Mouse (Mus musculus): ENCODE data around the gene Scpep1. TPM values are rescaled to one million over a fixed set of nuclear protein-coding genes. Genes with fewer than 3 reads are reported as not detected.

Gene Scpep1
- polyA plus RNA-seq, 1 experiment from 2014 or later = 33.7 TPM

GRCm38 (mm10) chr11:88952117-88952516, 3.1 kb downstream of the Scpep1 start:
- Histone ChIP-seq H3K4me3 (replicated peaks; ENCODE audit: low read length) (no peak overlapping the region), H3K36me3 (ENCODE audit: control insufficient read depth, insufficient read depth) (no peaks in the 10 kb centered on the region; the same call in 1 of the 2 replicates), H3K27me3 (replicated peaks; ENCODE audit: control insufficient read depth, insufficient read depth, low read length) (no peaks in the 10 kb centered on the region), H3K27ac (ENCODE audit: low read length) (no peak overlapping the region), H3K4me2 (ENCODE audit: low read length) (no peak overlapping the region), H3K9ac (replicated peaks; ENCODE audit: low read depth, low read length) (no peak overlapping the region), H3K9me3 (ENCODE audit: control insufficient read depth, low read length) (no peaks in the 10 kb centered on the region), H3K4me1 (replicated peaks; ENCODE audit: control insufficient read depth, insufficient read depth, low read length) (no peaks in the 10 kb centered on the region)
- WGBS = 98% methylated on average over 5 of the region's 5 CpGs
- ATAC-seq = no peak

GRCm38 (mm10) chr11:88951576-88951975, 3.7 kb downstream of the Scpep1 start:
- Histone ChIP-seq H3K4me1 (replicated peaks; ENCODE audit: control insufficient read depth, insufficient read depth, low read length) (no peaks in the 10 kb centered on the region), H3K4me3 (replicated peaks; ENCODE audit: low read length) (no peak overlapping the region), H3K9ac (replicated peaks; ENCODE audit: low read depth, low read length) (no peak overlapping the region), H3K9me3 (ENCODE audit: control insufficient read depth, low read length) (no peaks in the 10 kb centered on the region), H3K27me3 (replicated peaks; ENCODE audit: control insufficient read depth, insufficient read depth, low read length) (no peaks in the 10 kb centered on the region), H3K27ac (ENCODE audit: low read length) (no peak overlapping the region), H3K4me2 (ENCODE audit: low read length) (no peak overlapping the region), H3K36me3 (ENCODE audit: control insufficient read depth, insufficient read depth) (peaks cover 3% of the 10 kb centered on the region; the same call in 1 of the 2 replicates)
- 97% methylated on average over 2 of the region's 2 CpGs for WGBS
- ATAC-seq = no peak

GRCm38 (mm10) chr11:88950640-88951250, 4.5 kb downstream of the Scpep1 start:
- no peak overlapping the region for H3K9ac ChIP-seq (replicated peaks; ENCODE audit: low read depth, low read length)
- no peak for ATAC-seq
- H3K27me3 ChIP-seq (replicated peaks; ENCODE audit: control insufficient read depth, insufficient read depth, low read length) = no peaks in the 10 kb centered on the region
- H3K36me3 ChIP-seq (ENCODE audit: control insufficient read depth, insufficient read depth) = peaks cover 3% of the 10 kb centered on the region; the same call in 1 of the 2 replicates
- 93% methylated on average over 13 of the region's 13 CpGs for WGBS
- H3K4me1 ChIP-seq (replicated peaks; ENCODE audit: control insufficient read depth, insufficient read depth, low read length) = no peaks in the 10 kb centered on the region
- H3K4me3 ChIP-seq (replicated peaks; ENCODE audit: low read length) = no peak overlapping the region
- no peak overlapping the region for H3K27ac ChIP-seq (ENCODE audit: low read length)
- no peaks in the 10 kb centered on the region for H3K9me3 ChIP-seq (ENCODE audit: control insufficient read depth, low read length)
- no peak overlapping the region for H3K4me2 ChIP-seq (ENCODE audit: low read length)

GRCm38 (mm10) chr11:88949802-88950639, 5.2 kb downstream of the Scpep1 start:
- 95% methylated on average over 8 of the region's 8 CpGs for WGBS

GRCm38 (mm10) chr11:88948896-88949295, 6.4 kb downstream of the Scpep1 start:
- Histone ChIP-seq H3K9me3 (ENCODE audit: control insufficient read depth, low read length) (no peaks in the 10 kb centered on the region), H3K4me3 (replicated peaks; ENCODE audit: low read length) (no peak overlapping the region), H3K4me2 (ENCODE audit: low read length) (no peak overlapping the region), H3K27ac (ENCODE audit: low read length) (no peak overlapping the region), H3K36me3 (ENCODE audit: control insufficient read depth, insufficient read depth) (peaks cover 9% of the 10 kb centered on the region; the same call in 1 of the 2 replicates), H3K4me1 (replicated peaks; ENCODE audit: control insufficient read depth, insufficient read depth, low read length) (no peaks in the 10 kb centered on the region), H3K9ac (replicated peaks; ENCODE audit: low read depth, low read length) (no peak overlapping the region), H3K27me3 (replicated peaks; ENCODE audit: control insufficient read depth, insufficient read depth, low read length) (no peaks in the 10 kb centered on the region)
- ATAC-seq = no peak
- WGBS = 80% methylated on average over 8 of the region's 8 CpGs

More at GRCm38 (mm10) chr11:88949802-88950639, 5.2 kb downstream of the Scpep1 start:
- Histone ChIP-seq H3K4me1 (replicated peaks; ENCODE audit: control insufficient read depth, insufficient read depth, low read length) (no peaks in the 10 kb centered on the region), H3K9ac (replicated peaks; ENCODE audit: low read depth, low read length) (no peak overlapping the region), H3K9me3 (ENCODE audit: control insufficient read depth, low read length) (no peaks in the 10 kb centered on the region), H3K27me3 (replicated peaks; ENCODE audit: control insufficient read depth, insufficient read depth, low read length) (no peaks in the 10 kb centered on the region), H3K36me3 (ENCODE audit: control insufficient read depth, insufficient read depth) (peaks cover 6% of the 10 kb centered on the region; the same call in 1 of the 2 replicates), H3K4me2 (ENCODE audit: low read length) (no peak overlapping the region), H3K4me3 (replicated peaks; ENCODE audit: low read length) (no peak overlapping the region), H3K27ac (ENCODE audit: low read length) (no peak overlapping the region)
- no peak for ATAC-seq

- Histone ChIP-seq H3K27ac (ENCODE audit: low read length) (no peak overlapping the region), H3K9ac (replicated peaks; ENCODE audit: low read depth, low read length) (no peak overlapping the region), H3K4me2 (ENCODE audit: low read length) (no peak overlapping the region), H3K9me3 (ENCODE audit: control insufficient read depth, low read length) (no peaks in the 10 kb centered on the region), H3K27me3 (replicated peaks; ENCODE audit: control insufficient read depth, insufficient read depth, low read length) (no peaks in the 10 kb centered on the region), H3K36me3 (ENCODE audit: control insufficient read depth, insufficient read depth) (peaks cover 9% of the 10 kb centered on the region; the same call in 1 of the 2 replicates), H3K4me3 (replicated peaks; ENCODE audit: low read length) (no peak overlapping the region), H3K4me1 (replicated peaks; ENCODE audit: control insufficient read depth, insufficient read depth, low read length) (no peaks in the 10 kb centered on the region)
- whole genome bisulfite sequencing = 79% methylated on average over 7 of the region's 8 CpGs
- ATAC-seq = no peak
Measured at GRCm38 (mm10) chr11:88945971-88946585, 9.2 kb downstream of the Scpep1 start.

GRCm38 (mm10) chr11:88941489-88941888, 13.8 kb downstream of the Scpep1 start:
- H3K4me2 ChIP-seq (ENCODE audit: low read length) = no peak overlapping the region
- no peaks in the 10 kb centered on the region for H3K27me3 ChIP-seq (replicated peaks; ENCODE audit: control insufficient read depth, insufficient read depth, low read length)
- 82% methylated on average over 12 of the region's 12 CpGs for WGBS
- no peak overlapping the region for H3K27ac ChIP-seq (ENCODE audit: low read length)
- no peak overlapping the region for H3K4me3 ChIP-seq (replicated peaks; ENCODE audit: low read length)
- no peaks in the 10 kb centered on the region for H3K9me3 ChIP-seq (ENCODE audit: control insufficient read depth, low read length)
- H3K9ac ChIP-seq (replicated peaks; ENCODE audit: low read depth, low read length) = no peak overlapping the region
- H3K4me1 ChIP-seq (replicated peaks; ENCODE audit: control insufficient read depth, insufficient read depth, low read length) = no peaks in the 10 kb centered on the region
- ATAC-seq = no peak
- H3K36me3 ChIP-seq (ENCODE audit: control insufficient read depth, insufficient read depth) = peaks cover 10% of the 10 kb centered on the region; the same call in 1 of the 2 replicates

- WGBS = 92% methylated on average over 4 of the region's 4 CpGs
- no peaks in the 10 kb centered on the region for H3K27me3 ChIP-seq (replicated peaks; ENCODE audit: control insufficient read depth, insufficient read depth, low read length)
- no peak for ATAC-seq
Measured at GRCm38 (mm10) chr11:88939634-88940033, 15.6 kb downstream of the Scpep1 start.

GRCm38 (mm10) chr11:88938770-88939169, 16.5 kb downstream of the Scpep1 start:
- Histone ChIP-seq H3K27me3 (replicated peaks; ENCODE audit: control insufficient read depth, insufficient read depth, low read length) (no peaks in the 10 kb centered on the region), H3K9me3 (ENCODE audit: control insufficient read depth, low read length) (no peaks in the 10 kb centered on the region), H3K9ac (replicated peaks; ENCODE audit: low read depth, low read length) (no peak overlapping the region), H3K4me3 (replicated peaks; ENCODE audit: low read length) (no peak overlapping the region), H3K27ac (ENCODE audit: low read length) (no peak overlapping the region), H3K4me1 (replicated peaks; ENCODE audit: control insufficient read depth, insufficient read depth, low read length) (no peaks in the 10 kb centered on the region), H3K36me3 (ENCODE audit: control insufficient read depth, insufficient read depth) (peaks cover 6% of the 10 kb centered on the region; the same call in 1 of the 2 replicates), H3K4me2 (ENCODE audit: low read length) (no peak overlapping the region)
- ATAC-seq = no peak
- WGBS = 98% methylated on average over 2 of the region's 2 CpGs

More at GRCm38 (mm10) chr11:88939634-88940033, 15.6 kb downstream of the Scpep1 start:
- no peaks in the 10 kb centered on the region for H3K4me1 ChIP-seq (replicated peaks; ENCODE audit: control insufficient read depth, insufficient read depth, low read length)
- H3K9me3 ChIP-seq (ENCODE audit: control insufficient read depth, low read length) = no peaks in the 10 kb centered on the region
- H3K9ac ChIP-seq (replicated peaks; ENCODE audit: low read depth, low read length) = no peak overlapping the region
- no peak overlapping the region for H3K4me2 ChIP-seq (ENCODE audit: low read length)
- H3K27ac ChIP-seq (ENCODE audit: low read length) = no peak overlapping the region
- H3K4me3 ChIP-seq (replicated peaks; ENCODE audit: low read length) = no peak overlapping the region
- peaks cover 7% of the 10 kb centered on the region; the same call in 1 of the 2 replicates for H3K36me3 ChIP-seq (ENCODE audit: control insufficient read depth, insufficient read depth)

Measured in forebrain, embryonic 16.5 days (tissue).